Mouse (Mus musculus): ENCODE measurements around the gene Znhit1. TPM values are rescaled to one million over a fixed set of nuclear protein-coding genes. Genes with fewer than 3 reads are reported as not detected.

Znhit1 gene
- total RNA-seq, 2 experiments from 2014 or later, result 49.2 to 51.1 TPM

- DNase-seq, result peak; percentile 35
- intact Hi-C loops (cut with DNase I; ENCODE audit: low total_unique reads), result no loop called here
Observed at GRCm38 (mm10) chr5:136988420-136988819, 599 bp upstream of the Znhit1 start.

- intact Hi-C loops (cut with DNase I; ENCODE audit: low total_unique reads), result no loop called here
- DNase-seq, result peak; percentile 79
Observed at GRCm38 (mm10) chr5:136987138-136987933, 485 bp downstream of the Znhit1 start.

- intact Hi-C loops (cut with DNase I; ENCODE audit: low total_unique reads), result no loop called here
- DNase-seq, result peak; percentile 97
Observed at GRCm38 (mm10) chr5:136986695-136987137, 1.1 kb downstream of the Znhit1 start, which contains the start of gene Plod3. Gene Plod3 (plus strand): TSS chr5:136987019.

- intact Hi-C loops (cut with DNase I; ENCODE audit: low total_unique reads), result no loop called here
Observed at GRCm38 (mm10) chr5:136984828-136985227, 3.0 kb downstream of the Znhit1 start.

GRCm38 (mm10) chr5:136982338-136982930, 5.4 kb downstream of the Znhit1 start:
- intact Hi-C loops (cut with DNase I; ENCODE audit: low total_unique reads), result no loop called here
- peak; percentile 44 for DNase-seq

More at GRCm38 (mm10) chr5:136984828-136985227, 3.0 kb downstream of the Znhit1 start:
- DNase-seq, result no peak

- no peak for DNase-seq
- intact Hi-C loops (cut with DNase I; ENCODE audit: low total_unique reads), result no loop called here
Observed at GRCm38 (mm10) chr5:136980974-136981373, 6.8 kb downstream of the Znhit1 start.

GRCm38 (mm10) chr5:136979762-136980161, 8.1 kb downstream of the Znhit1 start:
- intact Hi-C loops (cut with DNase I; ENCODE audit: low total_unique reads), result no loop called here

GRCm38 (mm10) chr5:136977769-136978168, 10.1 kb downstream of the Znhit1 start:
- intact Hi-C loops (cut with DNase I; ENCODE audit: low total_unique reads), result no loop called here

More at GRCm38 (mm10) chr5:136979762-136980161, 8.1 kb downstream of the Znhit1 start:
- no peak for DNase-seq

GRCm38 (mm10) chr5:136973670-136974069, 14.2 kb downstream of the Znhit1 start:
- intact Hi-C loops (cut with DNase I; ENCODE audit: low total_unique reads), result no loop called here
- no peak for DNase-seq

More at GRCm38 (mm10) chr5:136977769-136978168, 10.1 kb downstream of the Znhit1 start:
- DNase-seq, result no peak

GRCm38 (mm10) chr5:136970703-136971102, 17.1 kb downstream of the Znhit1 start:
- peak; percentile 74 for DNase-seq
- intact Hi-C loops (cut with DNase I; ENCODE audit: low total_unique reads), result loop anchor here (2.0 kb wide), 1 partner anchor 42 kb away; no protein-coding TSS in a partner anchor

- DNase-seq, result peak; percentile 85
- intact Hi-C loops (cut with DNase I; ENCODE audit: low total_unique reads), result no loop called here
Observed at GRCm38 (mm10) chr5:136967592-136967991, 20.2 kb downstream of the Znhit1 start.

GRCm38 (mm10) chr5:136966861-136967455, 20.9 kb downstream of the Znhit1 start:
- no peak for DNase-seq
- intact Hi-C loops (cut with DNase I; ENCODE audit: low total_unique reads), result no loop called here

GRCm38 (mm10) chr5:136966331-136966730, 21.5 kb downstream of the Znhit1 start, which contains the start of gene Cldn15:
Gene Cldn15 (plus strand): TSS chr5:136966616.
- peak; percentile 41 for DNase-seq

GRCm38 (mm10) chr5:136965686-136966085, 22.1 kb downstream of the Znhit1 start:
- intact Hi-C loops (cut with DNase I; ENCODE audit: low total_unique reads), result no loop called here
- no peak for DNase-seq

More at GRCm38 (mm10) chr5:136966331-136966730, 21.5 kb downstream of the Znhit1 start, which contains the start of gene Cldn15:
- intact Hi-C loops (cut with DNase I; ENCODE audit: low total_unique reads), result no loop called here

GRCm38 (mm10) chr5:136965210-136965609, 22.6 kb downstream of the Znhit1 start:
- intact Hi-C loops (cut with DNase I; ENCODE audit: low total_unique reads), result no loop called here
- DNase-seq, result no peak

GRCm38 (mm10) chr5:136962966-136963540, 24.8 kb downstream of the Znhit1 start:
- intact Hi-C loops (cut with DNase I; ENCODE audit: low total_unique reads), result no loop called here
- DNase-seq, result no peak

- intact Hi-C loops (cut with DNase I; ENCODE audit: low total_unique reads), result no loop called here
- DNase-seq, result peak; percentile 82
Observed at GRCm38 (mm10) chr5:136962501-136962900, 25.3 kb downstream of the Znhit1 start.

GRCm38 (mm10) chr5:136961983-136962461, 25.8 kb downstream of the Znhit1 start:
- intact Hi-C loops (cut with DNase I; ENCODE audit: low total_unique reads), result no loop called here
- DNase-seq, result peak; percentile 88

- intact Hi-C loops (cut with DNase I; ENCODE audit: low total_unique reads), result no loop called here
- no peak for DNase-seq
Observed at GRCm38 (mm10) chr5:136961334-136961982, 26.4 kb downstream of the Znhit1 start.

Measured in gastrocnemius, postnatal 14 days (tissue).